Mouse (Mus musculus) brain, adult 2 months (tissue): ENCODE results near the gene Smg9.
A peak's percentile ranks its signal among the peaks of the same experiment; 100 is the strongest.

Experiments
- DNase-seq: peaks from one replicate; pipeline ENCODE4 v3.0.0; 2011; ENCODE audit warnings: low read depth, low spot score

Gene Smg9

DNA sequence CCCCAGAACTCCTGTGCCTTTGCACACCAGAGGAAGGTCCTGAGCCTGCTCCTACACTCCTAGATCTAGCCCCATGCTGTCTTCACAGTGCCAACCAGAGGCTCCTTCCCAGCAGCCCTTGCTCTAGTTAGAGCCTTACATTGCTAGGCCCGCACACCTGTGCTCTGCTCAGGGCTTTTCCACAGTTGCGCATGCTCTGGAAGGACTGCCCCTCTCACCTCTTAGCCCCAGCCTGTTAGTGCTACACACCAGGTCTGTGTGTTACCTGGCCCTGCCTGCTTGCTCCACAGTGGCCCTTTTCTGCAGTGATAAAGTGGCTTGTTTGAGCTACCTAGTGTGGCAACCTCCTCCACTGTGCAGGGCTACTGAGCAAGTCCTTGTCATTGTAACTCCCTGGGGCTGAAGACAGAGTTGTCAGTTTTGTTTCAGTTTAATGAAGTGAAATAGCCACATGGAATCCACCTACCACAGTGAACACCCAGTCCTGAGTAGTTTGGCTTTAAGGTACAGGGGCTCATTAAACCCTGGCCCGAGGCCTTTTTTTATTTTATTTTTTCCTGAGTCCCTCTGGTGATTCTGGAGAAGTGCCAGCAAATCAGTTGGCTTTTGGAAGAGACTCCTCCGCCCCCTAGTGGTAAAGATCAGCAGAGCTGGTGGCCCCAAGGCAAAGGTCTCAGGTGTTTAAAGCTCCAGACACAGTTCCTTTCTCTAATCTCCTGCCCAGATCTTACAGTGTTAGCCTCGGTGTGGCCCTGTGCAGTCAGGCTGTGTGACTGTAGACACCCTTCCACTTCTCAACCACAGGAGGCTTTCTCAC is 7.3 kb downstream of the Smg9 start:
- peak; percentile 94 for DNase-seq

DNA sequence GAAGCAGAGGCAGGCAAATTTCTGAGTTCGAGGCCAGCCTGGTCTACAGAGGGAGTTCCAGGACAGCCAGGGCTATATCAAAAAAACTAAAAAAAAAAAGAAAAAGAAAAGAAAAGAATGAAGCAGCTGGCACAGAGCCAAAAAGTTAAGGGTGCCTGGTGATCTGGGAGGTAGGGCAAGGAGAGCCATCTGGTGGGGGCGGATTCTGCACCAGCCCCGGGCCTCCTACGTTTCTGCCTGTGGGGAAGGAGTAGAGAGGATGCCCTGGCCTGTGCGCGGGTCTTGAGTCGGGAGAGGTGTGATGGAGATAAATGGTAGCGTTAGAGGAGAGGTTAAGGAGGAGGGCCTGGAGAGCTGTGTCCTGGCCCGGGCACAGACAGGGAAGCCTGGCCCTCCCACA is 8.8 kb downstream of the Smg9 start:
- no peak for DNase-seq

DNA sequence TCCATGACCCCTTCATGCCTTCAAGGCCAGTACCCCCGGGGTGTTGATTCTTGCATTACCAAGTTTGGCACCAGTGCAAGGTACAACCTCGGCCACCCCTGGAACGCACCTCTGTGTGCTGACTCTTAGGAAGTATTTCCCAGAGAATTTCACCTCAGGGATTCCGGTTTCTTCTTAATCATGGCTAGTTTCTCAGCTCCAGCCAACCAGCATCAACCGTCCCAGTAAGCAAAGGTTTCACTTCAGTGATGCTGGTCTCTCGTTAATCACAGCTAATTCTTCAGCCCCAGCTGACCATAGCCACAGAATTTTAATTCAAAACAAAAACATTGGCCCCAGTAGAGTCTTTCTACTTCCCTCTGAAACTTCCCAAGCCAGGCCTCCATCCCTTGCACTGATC is 10.7 kb downstream of the Smg9 start:
- DNase-seq, result no peak

DNA sequence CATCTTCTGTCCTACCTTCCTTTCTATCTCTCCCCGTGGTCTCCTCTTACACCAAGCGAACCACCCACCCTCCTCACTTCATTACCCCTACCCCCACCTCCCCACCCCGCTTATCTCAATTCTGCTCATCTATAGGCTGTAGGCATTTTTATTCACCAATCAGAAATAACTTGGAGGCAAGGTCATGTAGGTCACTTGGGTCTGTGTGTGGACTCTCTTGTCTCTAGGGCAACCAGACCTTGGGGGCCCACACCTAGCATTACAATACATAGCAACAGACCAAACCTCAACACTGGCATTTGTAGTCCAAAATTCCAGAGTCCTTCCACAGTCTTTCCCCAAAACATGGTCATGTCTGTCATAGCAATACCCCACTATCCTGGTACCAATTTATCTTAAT is 11.4 kb downstream of the Smg9 start:
- DNase-seq, result no peak

DNA sequence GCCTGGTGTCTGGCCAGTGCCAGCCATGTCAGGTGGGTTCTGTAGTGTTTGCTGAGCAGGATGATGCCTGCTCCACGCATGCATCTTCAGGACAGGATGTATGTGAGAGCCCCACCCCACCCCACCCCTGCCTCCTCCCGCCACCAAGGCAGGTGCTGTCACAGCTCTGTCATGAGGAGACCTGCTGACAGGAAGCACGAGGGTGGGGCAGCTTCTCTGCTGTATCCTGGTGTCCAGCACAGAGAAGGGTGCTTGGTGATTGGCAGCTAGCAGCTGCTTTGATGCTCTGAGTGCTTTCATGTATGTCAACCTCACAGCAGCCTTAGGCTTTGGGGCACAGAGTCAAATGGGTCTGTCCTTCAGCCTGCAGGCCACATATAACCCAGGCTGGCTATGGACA is 14.2 kb downstream of the Smg9 start:
- no peak for DNase-seq

DNA sequence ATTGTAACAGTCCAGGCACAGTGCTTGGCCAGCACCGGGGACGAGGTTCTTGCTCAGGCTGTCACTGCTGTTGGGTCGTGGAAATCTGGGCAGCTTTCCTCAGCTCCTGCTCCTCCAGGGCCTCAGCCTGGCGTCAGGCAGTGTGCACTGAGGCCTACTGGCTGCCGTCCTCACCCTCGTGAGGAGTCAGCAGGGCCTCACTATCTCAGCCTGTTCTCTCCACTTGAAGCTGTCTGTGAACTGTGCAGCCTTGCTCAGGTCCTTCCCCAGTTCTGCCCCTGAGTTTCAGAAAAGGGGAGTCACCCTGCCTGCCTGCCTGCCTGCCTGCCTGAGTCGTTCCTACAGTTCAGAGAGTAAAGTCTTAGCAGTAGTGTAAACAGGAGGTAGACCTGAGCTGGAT is 15.8 kb downstream of the Smg9 start:
- no peak for DNase-seq

DNA sequence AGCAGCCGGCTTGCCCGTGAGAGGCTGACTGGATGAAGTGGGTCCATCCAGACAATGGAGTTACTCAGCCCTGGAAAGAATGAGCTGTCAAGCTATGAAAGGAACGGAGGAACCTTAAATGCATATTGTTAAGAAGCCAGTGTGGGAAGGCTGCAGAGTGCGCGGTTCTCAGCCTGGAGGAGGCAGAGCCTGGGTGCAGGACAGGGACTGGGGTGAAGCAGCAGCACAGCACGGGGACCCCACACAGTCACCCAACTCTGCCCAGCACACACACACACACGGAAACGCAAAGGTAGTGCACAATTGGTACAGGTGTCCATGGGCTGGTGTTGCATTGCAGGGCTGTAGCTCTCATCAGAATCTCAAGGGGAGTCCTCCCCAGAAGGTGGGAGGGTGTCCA is 20.2 kb downstream of the Smg9 start:
- peak; percentile 55 for DNase-seq

DNA sequence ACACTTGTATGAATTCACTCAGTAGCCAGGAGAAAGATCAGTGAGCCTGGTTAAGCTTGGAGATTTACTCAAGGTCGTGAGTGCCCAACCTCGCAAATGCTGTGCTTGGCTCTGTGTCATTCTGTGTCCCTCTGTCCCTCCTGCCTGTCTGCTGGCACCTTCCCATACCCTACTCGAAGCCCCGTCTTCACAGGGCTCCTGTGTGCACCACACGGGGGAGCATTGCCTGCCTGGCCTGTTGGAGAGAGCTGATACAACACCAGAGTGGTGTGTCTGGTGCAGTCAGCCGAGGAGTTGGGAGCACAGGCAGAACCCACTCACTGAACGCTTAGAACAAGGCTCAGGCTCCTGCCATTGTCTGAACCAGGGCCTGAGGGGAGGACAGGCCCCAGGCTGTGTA is 22.2 kb downstream of the Smg9 start:
- peak; percentile 42 for DNase-seq

DNA sequence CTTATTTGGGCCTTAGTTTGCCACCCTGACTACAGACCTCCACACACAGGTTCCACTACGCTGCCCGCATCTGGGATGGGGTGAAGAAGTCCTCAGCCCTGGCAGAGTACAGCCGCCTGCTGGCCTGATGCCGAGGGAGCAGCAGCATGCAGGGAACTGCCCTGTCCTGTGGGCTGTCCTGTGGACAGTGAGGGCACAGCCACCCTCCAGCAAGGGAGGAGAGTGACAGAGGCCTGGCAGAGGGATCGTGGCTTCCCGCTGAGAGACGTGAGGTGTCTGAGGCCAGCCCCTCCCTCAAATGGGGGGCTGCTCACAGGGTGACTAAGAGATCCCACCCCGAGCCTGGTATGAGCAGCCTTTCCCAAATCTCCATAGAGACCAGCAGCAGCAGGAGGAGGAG is 22.8 kb downstream of the Smg9 start:
- no peak for DNase-seq

DNA sequence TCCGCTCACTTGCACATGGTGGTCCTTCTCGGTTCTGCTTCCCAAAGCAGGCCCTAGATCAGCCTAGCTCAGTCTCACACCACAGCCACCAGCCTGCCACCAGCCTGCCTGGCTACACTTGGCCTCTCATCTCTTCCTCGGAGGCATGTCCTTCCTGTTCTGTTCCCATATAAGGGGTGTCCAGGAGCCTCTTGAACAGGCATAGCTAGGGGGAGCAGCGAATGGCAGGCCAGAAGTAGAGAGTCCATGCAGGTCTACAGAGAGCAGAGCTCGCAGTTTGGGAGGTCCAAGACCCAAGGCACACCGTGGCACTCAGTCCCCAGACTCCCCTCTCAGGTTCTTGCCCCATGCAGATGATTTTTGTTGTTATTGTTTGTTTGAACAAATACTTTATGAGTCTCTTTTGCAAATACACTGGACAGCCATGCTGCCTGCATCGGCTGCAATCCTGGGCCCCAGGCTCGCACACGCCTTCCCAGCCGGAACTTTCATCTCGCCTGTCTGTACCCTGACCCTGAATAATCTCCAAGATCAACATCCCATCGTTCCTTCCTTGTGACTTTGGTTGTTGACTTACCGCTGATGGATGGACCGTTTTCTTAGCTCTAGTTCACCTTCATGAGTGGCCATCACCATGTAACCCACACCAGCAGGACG is 23.8 kb downstream of the Smg9 start:
- no peak for DNase-seq

DNA sequence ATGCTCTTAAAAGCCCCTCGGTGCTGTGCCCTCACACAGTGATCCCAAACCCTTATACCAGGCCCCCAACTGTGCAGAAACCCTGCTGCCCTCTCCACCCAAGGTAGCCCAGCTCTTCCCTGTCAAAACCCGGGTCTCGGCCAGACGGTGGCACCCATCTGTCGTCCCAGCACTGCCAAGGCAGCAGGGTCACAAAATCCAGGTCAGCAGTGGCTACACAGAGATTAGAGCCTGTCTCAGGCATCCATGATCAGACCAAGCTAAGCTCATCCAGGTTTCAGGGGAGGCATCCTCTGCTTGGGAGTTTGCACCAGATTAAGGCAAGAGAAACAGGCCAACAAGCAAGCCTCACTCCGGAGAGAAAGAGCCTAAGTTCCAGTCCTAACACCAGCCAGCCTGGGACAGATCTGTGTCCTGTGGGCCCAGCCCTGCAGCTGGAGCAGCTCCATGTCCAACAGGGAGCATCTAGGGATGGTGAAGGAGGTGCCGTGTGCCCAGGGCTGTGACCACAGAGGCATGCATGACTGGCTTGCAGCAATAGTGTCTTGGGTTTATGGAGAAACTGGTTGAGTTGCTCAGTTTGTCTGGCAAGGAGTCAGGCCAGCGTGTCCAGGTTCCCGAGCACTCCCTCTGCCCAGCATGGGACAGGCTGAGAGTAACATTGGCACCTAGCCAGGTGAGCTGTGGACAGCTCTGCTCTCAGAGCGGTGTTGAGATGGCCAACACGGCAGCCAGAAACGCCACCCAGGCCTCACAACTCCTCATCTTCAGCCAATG is 24.7 kb downstream of the Smg9 start:
- DNase-seq, result peak; percentile 84

DNA sequence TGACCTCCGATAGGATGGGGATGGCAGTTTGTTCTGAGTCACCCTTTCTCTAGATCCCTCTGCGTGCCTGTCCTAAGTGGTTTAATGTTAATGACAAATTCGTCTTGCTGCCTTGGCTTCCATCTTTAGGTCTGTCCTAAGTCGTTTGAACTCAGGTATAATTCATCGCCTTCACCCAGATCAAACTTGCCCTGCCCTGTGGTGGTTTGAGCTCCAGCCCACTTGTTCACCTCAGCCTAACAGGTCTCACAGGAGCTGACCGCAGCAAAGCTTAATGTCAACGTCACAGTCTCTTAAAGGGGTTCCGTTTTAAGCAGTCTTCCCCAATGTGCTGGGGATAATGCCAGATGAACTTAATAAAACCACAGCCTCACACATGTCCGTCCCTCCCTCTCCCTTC is 26.5 kb downstream of the Smg9 start:
- DNase-seq, result no peak

DNA sequence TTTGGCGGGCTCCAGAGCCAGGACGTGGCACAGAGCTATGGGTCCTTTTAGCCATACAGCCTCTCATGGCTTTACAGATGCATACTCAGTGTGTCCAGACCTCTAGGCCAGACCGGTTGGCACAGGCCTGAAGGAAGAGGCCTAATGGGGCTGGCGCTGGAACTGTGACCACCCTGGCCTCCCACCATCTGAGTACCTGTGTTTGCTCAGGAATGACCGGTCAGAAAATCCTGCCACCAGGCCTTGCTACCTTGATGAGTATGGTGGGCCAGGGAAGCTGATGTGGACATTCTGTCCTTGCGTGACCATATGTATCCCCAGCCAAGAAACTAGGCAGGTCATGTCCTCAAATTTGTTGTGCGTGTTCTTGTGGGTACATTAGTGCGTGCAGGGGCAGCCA is 27.7 kb downstream of the Smg9 start:
- DNase-seq, result no peak

DNA sequence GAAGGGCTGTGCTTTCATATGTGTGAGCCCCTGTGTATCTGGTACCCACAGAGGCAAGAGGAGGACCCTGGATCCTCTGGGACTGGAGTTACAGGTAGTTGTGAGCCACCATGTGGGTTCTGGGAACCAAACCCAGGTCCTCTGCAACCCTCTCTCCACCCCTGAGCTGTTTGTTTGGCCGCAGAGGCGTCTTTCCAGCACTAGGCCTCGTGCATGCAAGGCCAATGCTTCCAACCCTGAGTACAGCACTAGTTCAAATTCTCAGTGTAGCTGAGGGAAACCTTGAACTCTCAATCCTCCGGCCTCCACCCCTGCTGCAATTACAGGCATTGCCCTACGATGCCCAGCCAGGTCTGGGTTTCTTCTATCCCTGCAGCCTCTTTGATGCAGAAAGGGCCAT is 29.3 kb downstream of the Smg9 start:
- DNase-seq, result no peak

DNA sequence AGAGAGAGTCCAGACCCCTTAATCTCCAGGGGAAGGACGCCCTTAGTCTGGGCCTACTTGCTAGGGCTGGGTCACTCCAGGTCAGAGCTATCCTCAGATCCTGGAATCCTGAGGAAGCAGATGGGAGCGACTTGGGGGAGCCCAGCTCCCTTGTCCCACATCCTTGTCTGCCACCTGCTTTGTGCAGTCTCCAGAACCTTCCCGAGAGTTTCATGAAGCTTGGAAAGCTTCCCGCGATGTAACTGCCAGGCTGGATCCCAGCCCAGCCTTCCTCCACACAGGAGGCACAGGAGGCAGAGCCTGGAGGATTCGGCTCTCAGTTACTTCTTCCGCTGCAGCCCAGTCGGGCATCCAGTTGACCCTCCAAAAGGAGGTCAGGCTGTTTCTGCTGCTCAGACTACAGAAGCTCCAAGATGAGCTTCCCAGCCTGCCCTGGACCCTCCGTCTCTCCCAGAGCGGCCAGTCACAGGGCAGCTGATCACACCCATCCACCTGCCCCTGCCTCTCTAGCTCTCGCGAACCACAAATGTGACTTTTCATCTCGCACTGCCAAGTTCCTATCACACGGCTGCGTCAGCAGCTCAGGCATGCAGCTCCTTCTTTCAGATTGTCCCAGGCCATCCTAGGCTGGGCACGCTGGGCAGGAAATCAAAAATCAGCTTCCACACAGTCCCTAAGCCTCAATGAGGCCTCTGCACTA is 30.1 kb downstream of the Smg9 start:
- peak; percentile 99 for DNase-seq

DNA sequence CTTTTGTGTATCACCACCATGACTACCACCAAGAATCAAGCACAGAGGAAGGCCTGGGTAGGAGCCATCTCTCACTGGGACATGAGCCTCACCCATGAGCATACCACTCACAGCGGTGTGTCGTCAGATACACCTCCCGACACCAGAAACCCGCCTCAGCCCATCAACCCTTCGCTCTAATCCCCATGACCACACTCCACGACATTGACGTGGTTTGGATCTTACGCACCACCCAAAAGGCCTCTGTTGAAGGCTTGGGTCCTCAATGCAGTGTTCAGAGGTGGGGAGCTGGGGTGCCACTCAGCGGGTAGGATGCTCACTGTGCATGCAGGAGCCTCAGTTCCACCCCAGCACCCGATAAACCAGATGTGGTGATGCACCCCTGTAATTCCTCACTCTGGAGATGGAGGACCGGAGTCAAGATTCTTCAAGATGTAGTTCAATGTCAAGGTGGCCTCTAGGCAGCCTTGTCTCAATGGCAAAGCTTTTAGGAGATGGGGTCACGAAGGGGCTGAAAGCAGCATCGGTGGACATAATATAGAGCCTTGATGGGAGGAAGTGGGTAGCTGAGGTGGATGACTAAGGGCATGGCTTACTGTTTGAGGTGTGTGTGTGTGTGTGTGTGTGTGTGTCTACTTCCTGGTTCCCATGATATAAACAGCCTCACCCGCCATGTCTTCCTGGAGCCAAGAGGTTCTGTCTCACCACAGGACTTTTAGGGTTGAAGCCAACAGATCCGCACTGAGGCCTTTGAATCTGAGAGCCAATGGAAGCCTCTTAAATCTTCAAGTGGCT is 31.3 kb downstream of the Smg9 start:
- no peak for DNase-seq

DNA sequence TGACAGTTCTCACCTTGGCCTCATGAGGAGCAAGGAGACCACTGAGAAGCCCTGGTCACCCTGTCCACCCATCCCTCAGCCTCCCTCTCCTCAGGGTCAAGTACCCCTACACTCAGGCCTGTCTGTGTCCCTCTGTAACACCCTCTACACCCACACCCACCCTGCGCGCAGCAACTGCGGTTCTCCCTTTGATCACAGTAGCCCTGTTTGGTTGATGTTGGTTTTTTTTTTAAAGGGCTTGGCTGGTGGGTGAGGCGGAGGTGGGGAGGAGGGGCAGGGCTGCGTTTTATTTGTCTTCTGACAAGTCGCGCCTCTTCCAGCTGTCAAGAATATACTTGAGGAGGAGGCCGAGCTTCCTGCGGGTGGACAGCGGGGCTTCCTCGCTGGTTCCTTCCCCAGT is 32.3 kb downstream of the Smg9 start:
- peak; percentile 50 for DNase-seq

DNA sequence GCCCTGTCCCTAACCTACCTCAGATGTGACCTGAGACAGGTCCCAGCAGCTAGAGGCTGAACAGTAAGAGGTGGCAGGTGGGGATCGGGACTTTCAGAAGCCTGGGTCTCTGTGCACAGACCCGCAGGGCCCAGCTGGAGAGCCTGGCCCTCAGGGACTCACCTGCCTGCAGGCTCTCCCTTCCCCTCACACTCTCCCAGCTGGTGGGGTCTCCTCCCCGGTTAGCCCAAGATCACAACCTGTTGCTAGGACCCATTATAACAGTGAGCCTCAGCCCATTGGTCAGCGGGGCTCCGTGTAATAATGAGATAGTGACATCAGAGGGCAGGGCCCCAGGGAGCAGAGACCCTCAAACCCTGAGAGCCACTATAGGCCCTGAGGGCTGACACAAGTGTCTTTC is 35.9 kb downstream of the Smg9 start:
- no peak for DNase-seq

DNA sequence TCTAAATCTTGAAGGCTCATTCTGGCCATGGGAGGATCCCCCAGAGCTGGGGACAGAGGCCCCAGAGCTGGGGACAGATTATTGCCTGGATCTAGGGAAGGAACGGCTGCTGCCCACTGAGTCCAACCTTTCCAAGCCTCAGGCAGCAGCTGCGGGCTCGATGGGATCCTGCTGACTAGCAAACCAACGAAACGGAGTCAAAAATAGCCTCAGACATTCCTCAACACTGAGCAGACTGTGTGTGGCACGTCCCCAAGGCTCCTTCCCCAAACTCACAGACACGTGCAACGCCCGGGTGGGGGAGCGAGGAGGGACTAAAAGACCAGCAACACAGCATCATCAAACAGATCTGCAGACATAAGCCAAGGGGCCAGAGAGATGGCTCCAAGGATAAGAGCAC is 38.6 kb downstream of the Smg9 start:
- DNase-seq, result peak; percentile 91

DNA sequence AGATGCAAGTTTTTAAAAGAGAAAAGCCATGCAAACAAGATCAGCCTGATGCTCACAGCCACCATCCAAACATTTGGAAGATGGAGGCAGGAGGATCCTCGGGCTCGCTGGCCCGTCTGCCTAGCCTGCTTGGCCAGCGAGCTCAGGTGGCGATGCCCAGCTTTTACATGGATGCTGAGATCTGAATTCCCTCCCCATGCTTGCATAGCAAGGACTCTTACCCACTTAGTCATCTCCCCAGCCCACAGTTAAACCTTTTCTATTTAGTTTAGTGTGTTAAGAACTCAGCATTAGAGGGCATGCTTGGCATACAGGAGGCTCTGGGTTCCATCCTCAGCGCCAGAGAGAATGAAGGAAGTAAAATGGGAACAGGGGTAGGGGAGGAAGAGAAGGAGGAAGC is 39.8 kb downstream of the Smg9 start:
- DNase-seq, result no peak

DNA sequence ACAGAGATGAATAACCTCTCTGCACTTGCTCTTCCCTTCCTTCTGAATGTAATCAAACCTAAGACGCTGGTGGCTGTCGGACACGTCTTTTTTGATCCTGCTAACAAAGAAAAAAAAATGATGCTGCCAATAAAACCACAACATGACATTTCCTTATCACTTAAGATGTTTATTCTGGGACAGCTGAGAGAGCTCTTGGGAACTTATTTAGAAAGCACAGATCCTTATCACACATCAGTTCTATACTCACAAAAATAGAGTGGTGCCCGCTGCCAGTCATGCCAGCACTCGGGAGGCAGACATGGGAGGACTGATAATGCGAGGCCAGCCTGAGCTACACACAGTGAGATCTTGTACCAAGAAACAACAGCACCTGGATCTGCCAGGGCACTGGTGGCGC is 40.5 kb downstream of the Smg9 start:
- peak; percentile 40 for DNase-seq
